Mouse (Mus musculus) forebrain, embryonic 14.5 days (tissue): Measurements from ENCODE around the gene Msi2. TPM values are rescaled to one million over a fixed set of nuclear protein-coding genes. Genes with fewer than 3 reads are reported as not detected.

ENCODE experiments used
- ATAC-seq: fragments of 200-750 bp; cut with Nextera tagmentation; 2 replicates; pipeline ENCODE4 v1.8.0; 2017; ENCODE audit warnings: mild to moderate bottlenecking, moderate library complexity
- DNase-seq: peaks from one replicate; pipeline ENCODE4 v3.0.0-alpha.2; 2015; ENCODE audit warnings: low spot score
- H3K27ac ChIP-seq: fragments of 300-500 bp; sonication (generic); 2 replicates; pipeline ENCODE4 v1.5.1; 2014; ENCODE audit warnings: low read depth, mild to moderate bottlenecking, control low read depth, low read length, moderate library complexity
- H3K27me3 ChIP-seq: fragments of 300-500 bp; sonication (generic); replicated peaks from 2 replicates; pipeline ENCODE4 v1.6.1; 2014; ENCODE audit warnings: low read length, control low read depth, mixed read lengths; ENCODE audit not compliant: control insufficient read depth, insufficient read depth
- H3K36me3 ChIP-seq: fragments of 300-500 bp; sonication (generic); 2 replicates; pipeline ENCODE4 v1.6.1; 2014; ENCODE audit warnings: low read length, control low read depth; ENCODE audit not compliant: control insufficient read depth, insufficient read depth
- H3K4me1 ChIP-seq: fragments of 300-500 bp; sonication (generic); 2 replicates; pipeline ENCODE4 v1.6.1; 2014; ENCODE audit warnings: antibody characterized with exemption, low read length, control low read depth; ENCODE audit not compliant: control insufficient read depth, insufficient read depth
- H3K4me2 ChIP-seq: fragments of 300-500 bp; sonication (generic); 2 replicates; pipeline ENCODE4 v1.6.1; 2014; ENCODE audit warnings: mild to moderate bottlenecking, control low read depth, low read length
- H3K4me3 ChIP-seq: fragments of 300-500 bp; sonication (generic); 2 replicates; pipeline ENCODE4 v1.5.1; 2014; ENCODE audit warnings: low read depth, low read length, control low read depth
- H3K9ac ChIP-seq: fragments of 300-500 bp; sonication (generic); 2 replicates; pipeline ENCODE4 v1.6.1; 2014; ENCODE audit warnings: mild to moderate bottlenecking, low read length, control low read depth, moderate library complexity
- H3K9me3 ChIP-seq: fragments of 300-500 bp; sonication (generic); replicated peaks from 2 replicates; pipeline ENCODE4 v1.6.1; 2016; ENCODE audit warnings: low read length, control low read depth, mixed read lengths; ENCODE audit not compliant: control insufficient read depth
- WGBS: fragments of 180-500 bp; shearing (Covaris S2); extraction: QIAGEN DNeasy Blood & Tissue Kit; methylation state at CpG from one replicate; pipeline ENCODE4 v1.1.7; 2014; 5-methylcytosine and 5-hydroxymethylcytosine counted together
- polyA plus RNA-seq: library from polyadenylated mRNA; unstranded; fragments of >200 nt; fragmentation: Nextera tagmentation; extraction: Ambion mirVana; gene quantifications from 2 replicates; pipeline ENCODE4 v1.2.1, GENCODE M21; 2014

Msi2 gene
- polyA plus RNA-seq, 1 experiment from 2014 or later = 19.9 TPM

GRCm38 (mm10) chr11:88594804-88595611 lies 123.3 kb downstream of the Msi2 start:
- Histone ChIP-seq H3K36me3 (no peaks in the 10 kb centered on the region), H3K9ac (no peak overlapping the region), H3K4me3 (no peak overlapping the region), H3K4me2 (no peak overlapping the region), H3K4me1 (peaks cover 31% of the 10 kb centered on the region), H3K27me3 (no peaks in the 10 kb centered on the region), H3K9me3 (no peaks in the 10 kb centered on the region), H3K27ac (0 out of 2 replicates have a peak overlapping the region, but pooled peaks have one; percentile 48)
- DNase-seq = no peak
- 67% methylated on average over 13 of the region's 13 CpGs for WGBS
- ATAC-seq = no peak

- no peak for ATAC-seq
- H3K4me3 ChIP-seq = no peak overlapping the region
- no peak overlapping the region for H3K9ac ChIP-seq
- no peak overlapping the region for H3K4me2 ChIP-seq
- H3K27ac ChIP-seq = peak overlapping the region; percentile 39; the same call in 1 of the 2 replicates
- WGBS = 29% methylated on average over 8 of the region's 8 CpGs
- peaks cover 32% of the 10 kb centered on the region for H3K4me1 ChIP-seq
- H3K27me3 ChIP-seq = no peaks in the 10 kb centered on the region
- H3K9me3 ChIP-seq = no peaks in the 10 kb centered on the region
- no peak for DNase-seq
- H3K36me3 ChIP-seq = peaks cover 8% of the 10 kb centered on the region; the same call in 1 of the 2 replicates
Measured at GRCm38 (mm10) chr11:88594010-88594409, 124.3 kb downstream of the Msi2 start.

- Histone ChIP-seq H3K4me2 (no peak overlapping the region), H3K27me3 (no peaks in the 10 kb centered on the region), H3K4me1 (peaks cover 51% of the 10 kb centered on the region), H3K9me3 (no peaks in the 10 kb centered on the region), H3K27ac (no peak overlapping the region), H3K9ac (no peak overlapping the region), H3K4me3 (no peak overlapping the region), H3K36me3 (peaks cover 8% of the 10 kb centered on the region; the same call in 1 of the 2 replicates)
- ATAC-seq (no peak), DNase-seq (no peak)
- 84% methylated on average over 8 of the region's 8 CpGs for WGBS
Measured at GRCm38 (mm10) chr11:88592099-88592498, 126.2 kb downstream of the Msi2 start.

- Histone ChIP-seq H3K9me3 (no peaks in the 10 kb centered on the region), H3K27me3 (no peaks in the 10 kb centered on the region), H3K27ac (no peak overlapping the region), H3K4me3 (no peak overlapping the region), H3K4me2 (no peak overlapping the region), H3K36me3 (peaks cover 8% of the 10 kb centered on the region; the same call in 1 of the 2 replicates), H3K9ac (no peak overlapping the region), H3K4me1 (peaks cover 63% of the 10 kb centered on the region)
- 73% methylated on average over 5 of the region's 5 CpGs for WGBS
- no peak for DNase-seq
- no peak for ATAC-seq
Measured at GRCm38 (mm10) chr11:88590647-88591046, 127.7 kb downstream of the Msi2 start.

GRCm38 (mm10) chr11:88589641-88590040 lies 128.7 kb downstream of the Msi2 start:
- Histone ChIP-seq H3K4me3 (no peak overlapping the region), H3K9ac (no peak overlapping the region), H3K4me2 (no peak overlapping the region), H3K9me3 (no peaks in the 10 kb centered on the region), H3K27ac (peak overlapping the region; percentile 71), H3K27me3 (no peaks in the 10 kb centered on the region), H3K36me3 (peaks cover 8% of the 10 kb centered on the region; the same call in 1 of the 2 replicates), H3K4me1 (peaks cover 69% of the 10 kb centered on the region)
- ATAC-seq (no peak), DNase-seq (peak; percentile 52)
- 48% methylated on average over 6 of the region's 6 CpGs for WGBS

GRCm38 (mm10) chr11:88588688-88589210 lies 129.6 kb downstream of the Msi2 start:
- Histone ChIP-seq H3K36me3 (peaks cover 8% of the 10 kb centered on the region; the same call in 1 of the 2 replicates), H3K4me3 (no peak overlapping the region), H3K9ac (0 out of 2 replicates have a peak overlapping the region, but pooled peaks have one; percentile 13), H3K4me2 (no peak overlapping the region), H3K27me3 (no peaks in the 10 kb centered on the region), H3K27ac (peak overlapping the region; percentile 71), H3K4me1 (peaks cover 73% of the 10 kb centered on the region), H3K9me3 (no peaks in the 10 kb centered on the region)
- 19% methylated on average over 9 of the region's 9 CpGs for WGBS
- ATAC-seq (peak; percentile 13; the same call in 1 of the 2 replicates), DNase-seq (peak; percentile 51)

GRCm38 (mm10) chr11:88587710-88588109 lies 130.6 kb downstream of the Msi2 start:
- peak overlapping the region; percentile 22; the same call in 1 of the 2 replicates for H3K9ac ChIP-seq
- peak overlapping the region; percentile 71 for H3K27ac ChIP-seq

GRCm38 (mm10) chr11:88585880-88586279 lies 132.4 kb downstream of the Msi2 start:
- Histone ChIP-seq H3K36me3 (peaks cover 8% of the 10 kb centered on the region; the same call in 1 of the 2 replicates), H3K27ac (peak overlapping the region; percentile 91; the same call in 1 of the 2 replicates), H3K4me2 (peak overlapping the region; percentile 1; the same call in 1 of the 2 replicates), H3K4me1 (peaks cover 97% of the 10 kb centered on the region), H3K9ac (no peak overlapping the region), H3K9me3 (no peaks in the 10 kb centered on the region), H3K27me3 (no peaks in the 10 kb centered on the region), H3K4me3 (no peak overlapping the region)
- 33% methylated on average over 2 of the region's 2 CpGs for whole genome bisulfite sequencing
- DNase-seq (no peak), ATAC-seq (no peak)

More at GRCm38 (mm10) chr11:88587710-88588109, 130.6 kb downstream of the Msi2 start:
- 39% methylated on average over 5 of the region's 5 CpGs for WGBS
- Histone ChIP-seq H3K4me2 (no peak overlapping the region), H3K27me3 (no peaks in the 10 kb centered on the region), H3K36me3 (peaks cover 8% of the 10 kb centered on the region; the same call in 1 of the 2 replicates), H3K4me1 (peaks cover 81% of the 10 kb centered on the region), H3K4me3 (no peak overlapping the region), H3K9me3 (no peaks in the 10 kb centered on the region)
- DNase-seq (no peak), ATAC-seq (no peak)
